Mouse (Mus musculus): ENCODE results near the gene Dnal4.

DNA sequence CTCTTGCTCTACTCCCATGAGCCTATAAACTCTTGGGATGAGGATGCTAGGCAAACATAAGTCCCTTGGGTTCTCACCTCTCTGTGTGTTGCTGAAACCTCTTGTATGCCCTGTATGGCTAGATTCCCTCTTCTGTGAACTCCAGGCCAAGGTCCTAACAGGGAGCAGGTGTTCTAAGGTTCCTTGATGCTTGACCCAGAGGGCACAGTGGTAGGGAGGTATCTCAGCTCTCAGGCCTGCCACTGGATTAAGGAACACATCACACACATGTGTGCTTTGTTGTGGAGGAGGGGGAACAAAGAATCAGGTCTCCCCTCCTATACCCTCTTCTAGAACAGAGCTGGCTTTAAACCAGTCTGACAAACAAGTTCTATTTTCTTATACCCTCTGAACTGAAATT is at the start of gene Dnal4:
- TF ChIP-seq CTCF (IDR thresholded peaks at IDR 0.05; ENCODE audit: extremely low read depth, insufficient read depth, low read length) (no peak), POLR2A (IDR thresholded peaks at IDR 0.05; ENCODE audit: extremely low read depth, insufficient read depth, low read length) (no peak)
